Mouse (Mus musculus) heart, embryonic 14.5 days (tissue): Measurements from ENCODE around the gene Larp4b. TPM values are rescaled to one million over a fixed set of nuclear protein-coding genes. Genes with fewer than 3 reads are reported as not detected.

Source experiments
- ATAC-seq: fragments of 200-750 bp; cut with Nextera tagmentation; 2 replicates; pipeline ENCODE4 v1.8.0; 2017; ENCODE audit warnings: low read depth, moderate TSS enrichment; ENCODE audit not compliant: insufficient number of reproducible peaks, insufficient read depth, low FRiP score
- H3K27ac ChIP-seq, 2 experiments: fragments of 200-500 bp in 1 of 2; fragments of 300-500 bp in 1 of 2; sonication (generic) in 1 of 2; replicated peaks in 1 of 2; 2 replicates each; pipeline ENCODE4 v1.5.1; 2012 to 2014; ENCODE audit warnings: low read depth in 2 of 2, low read length in 2 of 2, control low read depth in 1 of 2, mild to moderate bottlenecking in 1 of 2, mixed read lengths in 1 of 2; ENCODE audit not compliant: control insufficient read depth in 1 of 2, insufficient read depth in 1 of 2
- H3K27me3 ChIP-seq: fragments of 300-500 bp; sonication (generic); 2 replicates; pipeline ENCODE4 v1.6.1; 2014; ENCODE audit warnings: mild to moderate bottlenecking, low read length, control low read depth; ENCODE audit not compliant: control insufficient read depth, insufficient read depth
- H3K36me3 ChIP-seq: fragments of 300-500 bp; sonication (generic); 2 replicates; pipeline ENCODE4 v1.6.1; 2014; ENCODE audit warnings: mild to moderate bottlenecking, control low read depth, low read length, mixed read lengths; ENCODE audit not compliant: control insufficient read depth, insufficient read depth
- H3K4me1 ChIP-seq, 2 experiments: fragments of 200-500 bp in 1 of 2; fragments of 300-500 bp in 1 of 2; sonication (generic) in 1 of 2; 2 replicates each; pipeline ENCODE4 v1.6.1; 2012 to 2014; ENCODE audit warnings: low read length in 2 of 2, control low read depth in 1 of 2, mixed read lengths in 1 of 2; ENCODE audit not compliant: control insufficient read depth in 2 of 2, insufficient read depth in 2 of 2
- H3K4me2 ChIP-seq: fragments of 300-500 bp; sonication (generic); 2 replicates; pipeline ENCODE4 v1.6.1; 2014; ENCODE audit warnings: mild to moderate bottlenecking, low read length
- H3K4me3 ChIP-seq, 2 experiments: fragments of 200-500 bp in 1 of 2; fragments of 300-500 bp in 1 of 2; sonication (generic) in 1 of 2; 2 replicates each; pipeline ENCODE4 v1.5.1; 2012 to 2014; ENCODE audit warnings: low read length in 2 of 2, mild to moderate bottlenecking in 2 of 2, control low read depth in 1 of 2, low read depth in 1 of 2, moderate library complexity in 1 of 2; ENCODE audit not compliant: control insufficient read depth in 1 of 2, insufficient read depth in 1 of 2
- H3K9ac ChIP-seq: fragments of 300-500 bp; sonication (generic); 2 replicates; pipeline ENCODE4 v1.6.1; 2014; ENCODE audit warnings: mild to moderate bottlenecking, low read length
- H3K9me3 ChIP-seq: fragments of 300-500 bp; sonication (generic); 2 replicates; pipeline ENCODE4 v1.6.1; 2016; ENCODE audit warnings: low read length, control low read depth; ENCODE audit not compliant: control insufficient read depth
- WGBS: fragments of 180-500 bp; shearing (Covaris S2); extraction: QIAGEN DNeasy Blood & Tissue Kit; methylation state at CpG from one replicate; pipeline ENCODE4 v1.1.7; 2014; 5-methylcytosine and 5-hydroxymethylcytosine counted together
- polyA plus RNA-seq: library from polyadenylated mRNA; unstranded; fragments of >200 nt; fragmentation: Nextera tagmentation; extraction: Ambion mirVana; gene quantifications from 2 replicates; pipeline ENCODE4 v1.2.1, GENCODE M21; 2014

The Larp4b gene
- polyA plus RNA-seq, 1 experiment from 2014 or later, result 36.1 TPM

- H3K27ac ChIP-seq, result peak overlapping the region; percentile 91 to 93
- H3K4me1 ChIP-seq, result peaks cover 5 to 24% of the 10 kb centered on the region in 2 experiments
- no peaks in the 10 kb centered on the region for H3K9me3 ChIP-seq
- H3K4me3 ChIP-seq, result peak overlapping the region; percentile 32 to 39; a peak in 3 of 4 replicates
- H3K36me3 ChIP-seq, result peaks cover 77% of the 10 kb centered on the region
- H3K9ac ChIP-seq, result peak overlapping the region; percentile 71
- no peaks in the 10 kb centered on the region for H3K27me3 ChIP-seq
- 32% methylated on average over 4 of the region's 4 CpGs for WGBS
- peak; percentile 68; the same call in 1 of the 2 replicates for ATAC-seq
- peak overlapping the region; percentile 68 for H3K4me2 ChIP-seq
Measured at GRCm38 (mm10) chr13:9127715-9128114, 34.0 kb downstream of the Larp4b start.

- ATAC-seq, result no peak
- Histone ChIP-seq H3K9ac (peak overlapping the region; percentile 71), H3K27ac (peak overlapping the region; percentile 4 to 93; a peak in 2 of 4 replicates), H3K4me2 (peak overlapping the region; percentile 68), H3K27me3 (no peaks in the 10 kb centered on the region), H3K4me3 (peak overlapping the region in 1 of 2 experiments; percentile 39; a peak in 2 of 4 replicates), H3K36me3 (peaks cover 74% of the 10 kb centered on the region), H3K9me3 (no peaks in the 10 kb centered on the region), H3K4me1 (peaks cover 5 to 30% of the 10 kb centered on the region in 2 experiments)
- WGBS, result 64% methylated on average over 6 of the region's 6 CpGs
Measured at GRCm38 (mm10) chr13:9128707-9129314, 35.1 kb downstream of the Larp4b start.

DNA sequence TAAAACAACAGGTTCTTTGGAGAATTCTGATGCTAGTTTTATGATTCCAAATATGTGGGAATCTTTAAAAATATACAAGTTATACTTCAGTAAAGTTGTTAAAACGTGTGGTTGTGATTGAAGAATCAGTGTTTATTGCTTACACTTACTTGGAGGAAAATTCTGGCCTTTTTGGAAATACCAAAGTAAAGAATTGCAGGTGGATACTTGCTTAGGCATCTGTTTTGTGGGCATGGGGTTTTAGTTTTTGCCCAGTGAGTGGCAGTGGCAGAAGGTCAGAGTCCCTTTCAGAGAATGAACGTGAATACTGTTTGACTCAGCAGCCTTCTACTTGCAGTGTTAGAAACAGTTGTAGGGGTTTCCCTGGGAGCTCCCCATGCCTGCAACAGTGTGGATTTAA is 40.7 kb downstream of the Larp4b start:
- Histone ChIP-seq H3K4me1 (peaks cover 3 to 18% of the 10 kb centered on the region in 2 experiments), H3K9me3 (no peaks in the 10 kb centered on the region), H3K4me3 (no peak overlapping the region), H3K27me3 (no peaks in the 10 kb centered on the region), H3K36me3 (peaks cover 70% of the 10 kb centered on the region), H3K27ac (no peak overlapping the region), H3K9ac (no peak overlapping the region), H3K4me2 (no peak overlapping the region)
- ATAC-seq, result no peak
- WGBS, result 88% methylated on average over 2 of the region's 2 CpGs

GRCm38 (mm10) chr13:9136088-9136487 is 42.4 kb downstream of the Larp4b start:
- H3K9ac ChIP-seq, result no peak overlapping the region
- no peaks in the 10 kb centered on the region for H3K27me3 ChIP-seq
- no peaks in the 10 kb centered on the region for H3K9me3 ChIP-seq
- H3K4me2 ChIP-seq, result no peak overlapping the region
- 89% methylated on average over 6 of the region's 6 CpGs for WGBS
- H3K27ac ChIP-seq, result no peak overlapping the region
- H3K4me3 ChIP-seq, result no peak overlapping the region
- ATAC-seq, result no peak
- H3K36me3 ChIP-seq, result peaks cover 68% of the 10 kb centered on the region
- peaks cover 2 to 14% of the 10 kb centered on the region in 2 experiments; a peak in 3 of 4 replicates for H3K4me1 ChIP-seq

DNA sequence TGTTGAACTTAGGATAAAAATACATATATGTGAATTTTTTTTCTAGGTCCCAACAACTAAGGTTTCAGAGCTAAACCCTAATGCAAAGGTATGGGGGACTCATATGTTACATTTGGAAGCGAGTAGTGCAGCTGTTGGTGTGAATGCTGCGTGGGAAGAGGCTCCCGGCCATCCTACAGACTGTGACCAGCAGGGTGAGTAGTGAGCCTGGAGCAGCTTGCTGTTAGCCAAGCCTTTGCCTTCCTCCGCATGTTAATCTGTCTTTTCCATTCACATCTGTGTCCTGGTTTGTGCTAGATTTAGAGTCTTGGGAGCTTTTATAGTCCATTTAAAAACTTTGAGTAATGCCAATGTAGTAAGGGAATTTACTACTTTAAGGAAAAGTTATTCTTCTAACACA is 43.1 kb downstream of the Larp4b start:
- Histone ChIP-seq H3K9ac (no peak overlapping the region), H3K4me3 (no peak overlapping the region), H3K9me3 (no peaks in the 10 kb centered on the region), H3K4me2 (no peak overlapping the region), H3K27ac (no peak overlapping the region), H3K36me3 (peaks cover 67% of the 10 kb centered on the region), H3K27me3 (no peaks in the 10 kb centered on the region), H3K4me1 (peaks cover 2 to 12% of the 10 kb centered on the region in 2 experiments; a peak in 3 of 4 replicates)
- ATAC-seq, result no peak
- WGBS, result 65% methylated on average over 4 of the region's 4 CpGs

- Histone ChIP-seq H3K4me3 (no peak overlapping the region), H3K27ac (no peak overlapping the region), H3K4me1 (peaks cover 2 to 6% of the 10 kb centered on the region in 2 experiments; a peak in 3 of 4 replicates), H3K4me2 (no peak overlapping the region), H3K36me3 (peaks cover 82% of the 10 kb centered on the region), H3K9ac (no peak overlapping the region), H3K9me3 (no peaks in the 10 kb centered on the region), H3K27me3 (no peaks in the 10 kb centered on the region)
- ATAC-seq, result no peak
- 63% methylated on average over 6 of the region's 6 CpGs for WGBS
Measured at GRCm38 (mm10) chr13:9139466-9139991, 45.8 kb downstream of the Larp4b start.

DNA sequence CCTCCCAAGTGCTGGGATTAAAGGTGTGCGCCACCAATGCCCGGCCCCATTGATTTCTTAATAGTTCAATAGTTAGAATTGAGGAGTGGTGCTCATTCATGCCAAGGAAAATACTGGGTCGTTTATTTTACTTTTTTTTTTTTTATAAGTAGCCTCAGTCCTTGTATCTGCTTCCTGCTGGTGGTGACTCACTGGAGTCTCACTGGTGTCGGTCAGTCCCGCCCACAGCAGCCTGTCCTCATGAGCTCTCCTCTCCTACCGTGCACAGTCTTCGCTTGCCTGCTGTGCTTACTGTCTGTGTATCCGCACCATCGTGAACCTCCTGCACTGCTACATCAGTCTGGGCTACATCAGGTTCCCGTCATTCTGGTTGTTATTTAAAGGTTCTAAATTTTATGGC is 46.5 kb downstream of the Larp4b start:
- no peak overlapping the region for H3K27ac ChIP-seq
- no peaks in the 10 kb centered on the region for H3K9me3 ChIP-seq
- no peak overlapping the region for H3K4me2 ChIP-seq
- no peak; the same call in 1 of the 2 replicates for ATAC-seq
- H3K9ac ChIP-seq, result no peak overlapping the region
- peaks cover 2 to 6% of the 10 kb centered on the region in 2 experiments; a peak in 3 of 4 replicates for H3K4me1 ChIP-seq
- no peaks in the 10 kb centered on the region for H3K27me3 ChIP-seq
- WGBS, result 64% methylated on average over 10 of the region's 10 CpGs
- no peak overlapping the region for H3K4me3 ChIP-seq
- peaks cover 85% of the 10 kb centered on the region for H3K36me3 ChIP-seq
